Mouse (Mus musculus) left cerebral cortex, postnatal 10 days (tissue): ENCODE measurements around the gene Olfr811. TPM values are rescaled to one million over a fixed set of nuclear protein-coding genes. Genes with fewer than 3 reads are reported as not detected.

ENCODE experiments used
- DNase-seq, 2 experiments: peaks; one replicate each; pipeline ENCODE4 v3.0.0; 2021 to 2022; ENCODE audit warnings: low spot score in 2 of 2, mixed read lengths in 1 of 2; ENCODE audit errors: extremely low spot score in 1 of 2
- intact Hi-C: fragments of 180-260 bp; cut with DNase I; formaldehyde crosslinking; loops from one replicate; pipeline ENCODE4 v1.15.1; 2025
- total RNA-seq, 2 experiments: library from RNA; stranded (reverse); gene quantifications; 2 replicates each; pipeline ENCODE4 v1.2.3; 2021

The Olfr811 gene
- total RNA-seq = not detected

- no peak for DNase-seq
- intact Hi-C loops = no loop called here
Observed at GRCm38 (mm10) chr10:129804296-129804695, at the start of gene Olfr811. Olfr811 (minus strand) TSS chr10:129804396.

GRCm38 (mm10) chr10:129847343-129847742 lies 43.1 kb upstream of the Olfr811 start:
- DNase-seq = no peak
- intact Hi-C loops = no loop called here

GRCm38 (mm10) chr10:129845994-129846393 lies 41.8 kb upstream of the Olfr811 start, which contains the start of gene Olfr812:
Olfr812 (minus strand) TSS chr10:129846094.
- DNase-seq = no peak
- intact Hi-C loops = no loop called here

- intact Hi-C loops = no loop called here
- no peak for DNase-seq
Observed at GRCm38 (mm10) chr10:129794817-129795216, 9.4 kb downstream of the Olfr811 start, which contains the start of gene Olfr810. Olfr810 (minus strand) TSS chr10:129794917.

GRCm38 (mm10) chr10:129778123-129778522 lies 26.1 kb downstream of the Olfr811 start:
- intact Hi-C loops = no loop called here
- no peak for DNase-seq

GRCm38 (mm10) chr10:129774338-129774737 lies 29.9 kb downstream of the Olfr811 start, which contains the start of gene Olfr809:
Olfr809 (plus strand) TSS chr10:129774638.
- DNase-seq = no peak
- intact Hi-C loops = no loop called here

GRCm38 (mm10) chr10:129765182-129765581 lies 39.0 kb downstream of the Olfr811 start, which contains the start of gene Olfr808:
Olfr808 (plus strand) TSS chr10:129765482.
- DNase-seq = no peak
- intact Hi-C loops = no loop called here

GRCm38 (mm10) chr10:129757693-129758092 lies 46.5 kb downstream of the Olfr811 start, which contains the start of gene Olfr807:
Olfr807 (minus strand) TSS chr10:129757793.
- no peak for DNase-seq
- intact Hi-C loops = no loop called here

Other genes starting within 250 kb of the Olfr811 start
- gene Olfr794, start 236.7 kb downstream of the Olfr811 start, total RNA-seq = not detected
- gene Olfr796, start 191.8 kb downstream of the Olfr811 start, total RNA-seq = not detected
- gene Olfr798, start 176.5 kb downstream of the Olfr811 start, total RNA-seq = not detected
- not detected for gene Olfr799, start 166.9 kb downstream of the Olfr811 start, total RNA-seq
- not detected for gene Olfr800, start 146.7 kb downstream of the Olfr811 start, total RNA-seq
- not detected for gene Olfr801, start 130.5 kb downstream of the Olfr811 start, total RNA-seq
- gene Olfr802, start 116.2 kb downstream of the Olfr811 start, total RNA-seq = under 1 TPM in 1 of 2 experiments, not detected in 1; 0.13 TPM
- not detected for gene Olfr803, start 110.1 kb downstream of the Olfr811 start, total RNA-seq
- not detected for gene Olfr804, start 101.2 kb downstream of the Olfr811 start, total RNA-seq
- gene Olfr805, start 75.0 kb downstream of the Olfr811 start, total RNA-seq = not detected
- not detected for gene Olfr806, start 62.5 kb downstream of the Olfr811 start, total RNA-seq
- not detected for gene Olfr807, start 46.6 kb downstream of the Olfr811 start, total RNA-seq
- gene Olfr808, start 38.9 kb downstream of the Olfr811 start, total RNA-seq = not detected
- gene Olfr809, start 29.8 kb downstream of the Olfr811 start, total RNA-seq = not detected
- not detected for gene Olfr810, start 9.5 kb downstream of the Olfr811 start, total RNA-seq
- gene Olfr812, start 41.7 kb upstream of the Olfr811 start, total RNA-seq = not detected
- gene Olfr813, start 51.0 kb upstream of the Olfr811 start, total RNA-seq = not detected
- gene Olfr814, start 75.5 kb upstream of the Olfr811 start, total RNA-seq = not detected
- gene Olfr815, start 101.5 kb upstream of the Olfr811 start, total RNA-seq = not detected
- gene Olfr816, start 111.2 kb upstream of the Olfr811 start, total RNA-seq = not detected
- not detected for gene Olfr818, start 144.7 kb upstream of the Olfr811 start, total RNA-seq
- gene Olfr819, start 162.9 kb upstream of the Olfr811 start, total RNA-seq = not detected
- not detected for gene Olfr247, start 171.7 kb upstream of the Olfr811 start, total RNA-seq
- gene Gm10310, start 180.7 kb upstream of the Olfr811 start, total RNA-seq = not detected
- not detected for gene Olfr820, start 208.2 kb upstream of the Olfr811 start, total RNA-seq
- not detected for gene Olfr821, start 226.0 kb upstream of the Olfr811 start, total RNA-seq